7 mouse cellular contexts compared by ENCODE assay signal in genomic region chr8:109564766-109565165, GRCm38 (mm10). TPM values are rescaled to one million over a fixed set of nuclear protein-coding genes. Genes with fewer than 3 reads are reported as not detected.
A peak's percentile ranks its signal among the peaks of the same experiment; 100 is the strongest.
DNase-seq lines count a peak whose midpoint lies in the region; ATAC-seq and TF ChIP-seq lines count a peak whose summit lies in the region.

No protein-coding gene starts in this region.

- TF ChIP-seq CTCF in spleen, adult 2 months (IDR thresholded peaks at IDR 0.05; ENCODE audit: extremely low read depth, insufficient read depth, insufficient read length, insufficient replicate concordance) = no peak

- no peak for ATAC-seq in embryonic facial prominence, embryonic 15.5 days (ENCODE audit: insufficient number of reproducible peaks, low FRiP score, low TSS enrichment, low read depth)
- ATAC-seq in limb, embryonic 13.5 days (ENCODE audit: low FRiP score, low read depth) = no peak
- ATAC-seq in stomach, embryonic 16.5 days (ENCODE audit: insufficient read depth, low FRiP score) = no peak

- 4% methylated on average over 10 of the region's 10 CpGs for WGBS in spleen, adult 2 months
- WGBS in embryonic facial prominence, embryonic 15.5 days = 6% methylated on average over 10 of the region's 10 CpGs
- WGBS in limb, embryonic 13.5 days = 5% methylated on average over 10 of the region's 10 CpGs
- WGBS in stomach, embryonic 16.5 days = 4% methylated on average over 10 of the region's 10 CpGs

- no peak for DNase-seq in spleen, adult 2 months (ENCODE audit: low read depth in 1 of 2, low spot score in 2 of 2)
- DNase-seq in spleen, postnatal 4 days (ENCODE audit: low spot score in 2 of 2) = no peak
- no peak for DNase-seq in right cerebral cortex, postnatal 10 days (ENCODE audit: low spot score in 2 of 2)
- no peak for DNase-seq in spleen, adult 12 weeks (ENCODE audit: low spot score)

- peaks cover 33% of the 10 kb centered on the region for H3K36me3 ChIP-seq in spleen, adult 2 months (ENCODE audit: control insufficient read depth, insufficient read depth, low read length)
- H3K36me3 ChIP-seq in embryonic facial prominence, embryonic 15.5 days = peaks cover 41% of the 10 kb centered on the region
- H3K36me3 ChIP-seq in limb, embryonic 13.5 days = peaks cover 40% of the 10 kb centered on the region
- H3K36me3 ChIP-seq in stomach, embryonic 16.5 days (ENCODE audit: control insufficient read depth, insufficient read depth, low read length) = peaks cover 20% of the 10 kb centered on the region

- H3K4me2 ChIP-seq in embryonic facial prominence, embryonic 15.5 days (replicated peaks) = peak overlapping the region; percentile 85
- H3K4me2 ChIP-seq in limb, embryonic 13.5 days (replicated peaks) = peak overlapping the region; percentile 96
- H3K4me2 ChIP-seq in stomach, embryonic 16.5 days (ENCODE audit: low read depth, low read length) = peak overlapping the region; percentile 86

- no peak for TF ChIP-seq POLR2A in spleen, adult 2 months (IDR thresholded peaks at IDR 0.05; ENCODE audit: low read depth, low read length)

- peak overlapping the region; percentile 97 for H3K9ac ChIP-seq in embryonic facial prominence, embryonic 15.5 days
- H3K9ac ChIP-seq in limb, embryonic 13.5 days = peak overlapping the region; percentile 95
- peak overlapping the region; percentile 92 for H3K9ac ChIP-seq in stomach, embryonic 16.5 days (ENCODE audit: low read length)

- H3K9me3 ChIP-seq in embryonic facial prominence, embryonic 15.5 days (replicated peaks) = no peaks in the 10 kb centered on the region
- no peaks in the 10 kb centered on the region for H3K9me3 ChIP-seq in limb, embryonic 13.5 days
- no peaks in the 10 kb centered on the region for H3K9me3 ChIP-seq in stomach, embryonic 16.5 days (replicated peaks; ENCODE audit: control insufficient read depth, low read length)

- no peaks in the 10 kb centered on the region; the same call in 1 of the 2 replicates for H3K4me1 ChIP-seq in spleen, adult 2 months (ENCODE audit: control insufficient read depth, insufficient read depth, insufficient read length)
- H3K4me1 ChIP-seq in embryonic facial prominence, embryonic 15.5 days = peaks cover 10% of the 10 kb centered on the region
- H3K4me1 ChIP-seq in limb, embryonic 13.5 days = peaks cover 15% of the 10 kb centered on the region
- peaks cover 11% of the 10 kb centered on the region for H3K4me1 ChIP-seq in stomach, embryonic 16.5 days (ENCODE audit: control insufficient read depth, insufficient read depth, low read length)

- H3K4me3 ChIP-seq in spleen, adult 2 months (ENCODE audit: extremely low read depth, insufficient read depth, insufficient read length) = peak overlapping the region; percentile 91
- H3K4me3 ChIP-seq in embryonic facial prominence, embryonic 15.5 days (replicated peaks) = peak overlapping the region; percentile 96
- peak overlapping the region; percentile 94 for H3K4me3 ChIP-seq in limb, embryonic 13.5 days
- peak overlapping the region; percentile 75 for H3K4me3 ChIP-seq in stomach, embryonic 16.5 days (replicated peaks; ENCODE audit: low read length)

- peak overlapping the region; percentile 93; the same call in 1 of the 2 replicates for H3K27ac ChIP-seq in spleen, adult 2 months (ENCODE audit: insufficient read depth, low read length)
- peak overlapping the region; percentile 95 for H3K27ac ChIP-seq in embryonic facial prominence, embryonic 15.5 days (replicated peaks)
- H3K27ac ChIP-seq in limb, embryonic 13.5 days = peak overlapping the region; percentile 92; the same call in 1 of the 2 replicates
- peak overlapping the region; percentile 95 for H3K27ac ChIP-seq in stomach, embryonic 16.5 days (ENCODE audit: low read length)

- no peaks in the 10 kb centered on the region for H3K27me3 ChIP-seq in spleen, adult 2 months (ENCODE audit: control insufficient read depth, insufficient read depth, low read length)
- H3K27me3 ChIP-seq in embryonic facial prominence, embryonic 15.5 days = no peaks in the 10 kb centered on the region
- H3K27me3 ChIP-seq in limb, embryonic 13.5 days = no peaks in the 10 kb centered on the region
- no peaks in the 10 kb centered on the region for H3K27me3 ChIP-seq in stomach, embryonic 16.5 days (ENCODE audit: control insufficient read depth, insufficient read depth, low read length)

RNA-seq across cellular contexts. Expression of gene Dhx38, which starts 0.9 kb away (rescaled TPM):
- polyA plus RNA-seq in spleen, adult 2 months (2012; rRNA removed) = 20.1 and 22.6 TPM in 2 replicates
- 20.9 and 22.6 TPM in 2 replicates for polyA plus RNA-seq in embryonic facial prominence, embryonic 15.5 days (2015; fragmentation: Nextera tagmentation; extraction: Ambion mirVana)
- 27.6 and 29.2 TPM in 2 replicates for polyA plus RNA-seq in limb, embryonic 13.5 days (2015; fragmentation: Nextera tagmentation; extraction: Ambion mirVana)
- polyA plus RNA-seq in stomach, embryonic 16.5 days (2015; fragmentation: Nextera tagmentation; extraction: Ambion mirVana) = 20.5 and 21.8 TPM in 2 replicates

RNA-seq across cellular contexts. Expression of gene Txnl4b, which starts 0.9 kb away (rescaled TPM):
- polyA plus RNA-seq in spleen, adult 2 months (2012; rRNA removed) = 2.6 and 2.9 TPM in 2 replicates
- polyA plus RNA-seq in embryonic facial prominence, embryonic 15.5 days (2015; fragmentation: Nextera tagmentation; extraction: Ambion mirVana) = 23.3 and 27.8 TPM in 2 replicates
- polyA plus RNA-seq in limb, embryonic 13.5 days (2015; fragmentation: Nextera tagmentation; extraction: Ambion mirVana) = 25.2 and 25.4 TPM in 2 replicates
- polyA plus RNA-seq in stomach, embryonic 16.5 days (2015; fragmentation: Nextera tagmentation; extraction: Ambion mirVana) = 21.6 TPM in 2 replicates

RNA-seq across cellular contexts. Expression of gene Hp, which starts 14.2 kb away (rescaled TPM):
- polyA plus RNA-seq in spleen, adult 2 months (2012; rRNA removed) = 22.1 and 31.9 TPM in 2 replicates
- polyA plus RNA-seq in embryonic facial prominence, embryonic 15.5 days (2015; fragmentation: Nextera tagmentation; extraction: Ambion mirVana) = 6.6 and 8.2 TPM in 2 replicates
- polyA plus RNA-seq in limb, embryonic 13.5 days (2015; fragmentation: Nextera tagmentation; extraction: Ambion mirVana) = 1.7 and 2.1 TPM in 2 replicates
- 13.3 and 17.0 TPM in 2 replicates for polyA plus RNA-seq in stomach, embryonic 16.5 days (2015; fragmentation: Nextera tagmentation; extraction: Ambion mirVana)

RNA-seq across cellular contexts. Expression of gene Dhodh, which starts 43.7 kb away (rescaled TPM):
- polyA plus RNA-seq in spleen, adult 2 months (2012; rRNA removed) = 18.4 and 21.7 TPM in 2 replicates
- polyA plus RNA-seq in embryonic facial prominence, embryonic 15.5 days (2015; fragmentation: Nextera tagmentation; extraction: Ambion mirVana) = 36.0 and 40.9 TPM in 2 replicates
- polyA plus RNA-seq in limb, embryonic 13.5 days (2015; fragmentation: Nextera tagmentation; extraction: Ambion mirVana) = 49.8 and 54.1 TPM in 2 replicates
- polyA plus RNA-seq in stomach, embryonic 16.5 days (2015; fragmentation: Nextera tagmentation; extraction: Ambion mirVana) = 41.1 and 44.2 TPM in 2 replicates

RNA-seq across cellular contexts. Expression of gene Pkd1l3, which starts 49.6 kb away (rescaled TPM):
- polyA plus RNA-seq in spleen, adult 2 months (2012; rRNA removed) = 0.72 and 0.91 TPM in 2 replicates
- polyA plus RNA-seq in embryonic facial prominence, embryonic 15.5 days (2015; fragmentation: Nextera tagmentation; extraction: Ambion mirVana) = 0.11 TPM in 1 of 2 replicates, not detected in the other
- 0.10 and 0.13 TPM in 2 replicates for polyA plus RNA-seq in limb, embryonic 13.5 days (2015; fragmentation: Nextera tagmentation; extraction: Ambion mirVana)
- polyA plus RNA-seq in stomach, embryonic 16.5 days (2015; fragmentation: Nextera tagmentation; extraction: Ambion mirVana) = 0.12 TPM in 1 of 2 replicates, not detected in the other
